Mouse (Mus musculus) limb, embryonic 11.5 days (tissue): ENCODE measurements around the gene Mfap4. TPM values are rescaled to one million over a fixed set of nuclear protein-coding genes. Genes with fewer than 3 reads are reported as not detected.

Source experiments
- ATAC-seq: fragments of 200-750 bp; cut with Nextera tagmentation; 2 replicates; pipeline ENCODE4 v1.8.0; 2017; ENCODE audit warnings: low read depth; ENCODE audit not compliant: insufficient number of reproducible peaks, low FRiP score, low TSS enrichment
- DNase-seq: peaks from one replicate; pipeline ENCODE4 v3.0.0-alpha.2; 2015; ENCODE audit warnings: low spot score
- H3K27ac ChIP-seq: fragments of 300-500 bp; sonication (generic); replicated peaks from 2 replicates; pipeline ENCODE4 v1.5.1; 2014; ENCODE audit warnings: low read depth, mild to moderate bottlenecking, low read length
- H3K27me3 ChIP-seq: fragments of 300-500 bp; sonication (generic); 2 replicates; pipeline ENCODE4 v1.6.1; 2014; ENCODE audit warnings: mild to moderate bottlenecking, low read length, mixed read lengths; ENCODE audit not compliant: control insufficient read depth, insufficient read depth
- H3K36me3 ChIP-seq: fragments of 300-500 bp; sonication (generic); 2 replicates; pipeline ENCODE4 v1.6.1; 2014; ENCODE audit warnings: mild to moderate bottlenecking, low read length, moderate library complexity, mixed read lengths; ENCODE audit not compliant: control insufficient read depth, insufficient read depth
- H3K4me1 ChIP-seq: fragments of 300-500 bp; sonication (generic); 2 replicates; pipeline ENCODE4 v1.6.1; 2014; ENCODE audit warnings: low read length, mixed read lengths; ENCODE audit not compliant: control insufficient read depth, insufficient read depth
- H3K4me2 ChIP-seq: fragments of 300-500 bp; sonication (generic); 2 replicates; pipeline ENCODE4 v1.6.1; 2014; ENCODE audit warnings: low read depth, mild to moderate bottlenecking, moderate library complexity; ENCODE audit not compliant: severe bottlenecking
- H3K4me3 ChIP-seq: fragments of 300-500 bp; sonication (generic); 2 replicates; pipeline ENCODE4 v1.5.1; 2014; ENCODE audit warnings: low read depth, low read length
- H3K9ac ChIP-seq: fragments of 300-500 bp; sonication (generic); 2 replicates; pipeline ENCODE4 v1.6.1; 2014; ENCODE audit warnings: mild to moderate bottlenecking, low read length
- H3K9me3 ChIP-seq: fragments of 300-500 bp; sonication (generic); 2 replicates; pipeline ENCODE4 v1.6.1; 2016; ENCODE audit warnings: low read length; ENCODE audit not compliant: control insufficient read depth
- WGBS: fragments of 180-500 bp; shearing (Covaris S2); extraction: QIAGEN DNeasy Blood & Tissue Kit; methylation state at CpG from one replicate; pipeline ENCODE4 v1.1.7; 2014; 5-methylcytosine and 5-hydroxymethylcytosine counted together
- polyA plus RNA-seq: library from polyadenylated mRNA; unstranded; fragments of >200 nt; fragmentation: Nextera tagmentation; extraction: Ambion mirVana; gene quantifications from 2 replicates; pipeline ENCODE4 v1.2.1, GENCODE M21; 2014

Mfap4 gene
- polyA plus RNA-seq, 1 experiment from 2014 or later = 244 TPM

DNA sequence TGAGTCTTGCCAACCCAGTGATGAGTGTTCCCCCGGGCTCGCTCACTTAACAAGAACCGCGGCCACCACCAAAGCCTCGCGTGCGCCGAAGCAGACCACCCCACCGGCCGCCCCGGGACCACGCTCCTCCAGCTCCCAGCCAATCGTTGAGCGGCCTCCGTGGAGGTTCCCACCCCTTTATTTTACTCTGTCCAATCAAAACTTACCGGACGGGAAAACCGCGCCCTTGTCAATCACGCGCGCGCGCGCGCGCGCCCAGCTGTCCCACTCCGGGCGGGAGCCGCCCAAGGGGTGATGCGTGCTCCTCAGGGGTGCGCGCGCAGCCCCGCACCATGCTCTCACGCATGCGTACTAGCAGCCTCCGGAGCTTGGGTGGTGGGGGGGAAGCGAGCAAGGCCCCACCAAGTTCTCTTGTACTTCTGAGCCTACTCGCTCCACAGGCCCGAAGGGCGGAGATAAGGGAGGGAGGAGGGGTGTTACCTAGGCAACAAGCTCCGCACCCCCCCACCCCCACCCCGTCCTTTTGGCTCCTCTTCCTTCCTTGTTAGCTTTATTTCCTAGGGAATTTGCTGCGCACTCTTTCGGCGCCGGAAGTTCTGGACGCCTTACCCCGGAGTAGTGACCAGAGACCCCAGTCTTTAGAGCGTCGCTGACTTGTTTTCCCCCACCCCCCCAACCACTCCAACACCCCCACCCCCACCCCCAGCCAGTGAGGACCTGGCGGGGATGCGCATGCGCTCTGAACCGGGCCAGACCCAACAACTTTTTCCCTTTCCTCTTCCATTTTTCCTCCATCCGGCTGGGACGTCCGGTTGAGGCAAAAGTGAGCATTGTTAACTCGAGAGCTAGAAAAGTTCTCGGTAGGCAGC, 9.1 kb downstream of the Mfap4 start, which contains the start of gene Mapk7:
Gene Mapk7 (minus strand): TSS at position 278 of the 869 bp plus-strand sequence.
- under 1% methylated on average over 56 of the region's 62 CpGs for WGBS
- Histone ChIP-seq H3K27me3 (no peaks in the 10 kb centered on the region), H3K4me3 (peak within 1 kb of the TSS; percentile 84), H3K9ac (peak within 1 kb of the TSS; percentile 85), H3K9me3 (no peaks in the 10 kb centered on the region), H3K4me2 (peak within 1 kb of the TSS; percentile 80), H3K4me1 (peaks cover 5% of the 10 kb centered on the region), H3K27ac (peak within 1 kb of the TSS; percentile 82), H3K36me3 (peaks cover 18% of the 10 kb centered on the region)
- DNase-seq (peak; percentile 100), ATAC-seq (peak; percentile 94)

DNA sequence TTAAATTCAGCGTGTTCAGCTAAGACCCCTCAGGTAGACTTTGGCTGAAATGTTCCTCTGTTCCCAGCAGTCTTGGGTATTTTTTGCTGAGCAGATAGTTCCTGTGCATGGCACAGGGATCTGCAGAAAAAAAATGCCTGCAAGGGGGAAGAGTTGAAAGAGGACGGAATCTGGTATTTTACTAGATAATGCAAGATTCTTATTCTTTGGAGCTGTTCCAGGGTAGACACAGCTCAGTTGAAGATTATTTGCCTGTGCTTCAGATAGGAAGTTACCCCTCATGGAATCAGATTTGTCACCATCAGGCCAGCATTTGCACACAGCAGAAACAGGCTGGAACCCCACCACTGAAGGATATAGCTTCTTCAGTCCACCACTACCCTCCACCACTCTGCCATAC, 10.3 kb downstream of the Mfap4 start:
- ATAC-seq (no peak), DNase-seq (no peak)
- Histone ChIP-seq H3K4me2 (no peak overlapping the region), H3K27ac (no peak overlapping the region), H3K9ac (no peak overlapping the region), H3K36me3 (peaks cover 14% of the 10 kb centered on the region), H3K9me3 (no peaks in the 10 kb centered on the region), H3K4me3 (no peak overlapping the region), H3K4me1 (peaks cover 8% of the 10 kb centered on the region), H3K27me3 (no peaks in the 10 kb centered on the region)
- 94% methylated on average over 2 of the region's 2 CpGs for WGBS

GRCm38 (mm10) chr11:61497490-61497889, 12.3 kb downstream of the Mfap4 start:
- no peaks in the 10 kb centered on the region for H3K9me3 ChIP-seq
- H3K9ac ChIP-seq = no peak overlapping the region
- H3K4me2 ChIP-seq = no peak overlapping the region
- peaks cover 8% of the 10 kb centered on the region for H3K4me1 ChIP-seq
- H3K4me3 ChIP-seq = no peak overlapping the region
- no peak for DNase-seq
- no peaks in the 10 kb centered on the region for H3K27me3 ChIP-seq
- H3K27ac ChIP-seq = no peak overlapping the region
- peaks cover 1% of the 10 kb centered on the region; the same call in 1 of the 2 replicates for H3K36me3 ChIP-seq
- no peak for ATAC-seq
- 73% methylated on average over 1 of the region's 1 CpGs for WGBS

- no peaks in the 10 kb centered on the region for H3K9me3 ChIP-seq
- H3K27ac ChIP-seq = no peak overlapping the region
- peaks cover 3% of the 10 kb centered on the region; the same call in 1 of the 2 replicates for H3K4me1 ChIP-seq
- H3K9ac ChIP-seq = no peak overlapping the region
- no peak overlapping the region for H3K4me3 ChIP-seq
- DNase-seq = no peak
- WGBS = 71% methylated on average over 6 of the region's 6 CpGs
- no peak overlapping the region for H3K4me2 ChIP-seq
- no peaks in the 10 kb centered on the region for H3K36me3 ChIP-seq
- ATAC-seq = no peak
- H3K27me3 ChIP-seq = no peaks in the 10 kb centered on the region
Measured at GRCm38 (mm10) chr11:61498736-61499504, 13.7 kb downstream of the Mfap4 start.

DNA sequence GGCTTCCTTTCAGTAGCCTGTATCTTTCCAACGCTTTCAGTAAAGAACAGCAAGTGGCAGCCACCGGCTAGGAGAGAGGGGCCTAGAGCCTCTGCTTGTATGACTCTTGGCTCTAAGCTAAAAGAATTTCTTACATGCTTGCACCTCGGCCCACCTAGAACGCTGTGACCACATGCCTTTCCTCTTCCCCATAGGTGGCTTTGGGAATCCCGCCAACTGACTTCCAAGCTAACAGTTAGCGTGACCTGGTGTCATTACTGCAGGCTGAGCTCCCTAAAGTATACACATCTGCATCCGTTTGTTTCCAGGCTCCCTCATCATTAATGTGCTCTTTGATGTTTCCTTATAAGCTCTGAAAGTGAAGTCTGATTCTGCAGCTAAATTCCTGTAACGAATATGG, 18.7 kb downstream of the Mfap4 start:
- no peak overlapping the region for H3K27ac ChIP-seq
- no peak overlapping the region for H3K9ac ChIP-seq
- DNase-seq = no peak
- H3K27me3 ChIP-seq = no peaks in the 10 kb centered on the region
- peaks cover 3% of the 10 kb centered on the region; the same call in 1 of the 2 replicates for H3K4me1 ChIP-seq
- ATAC-seq = no peak
- no peak overlapping the region for H3K4me3 ChIP-seq
- WGBS = 47% methylated on average over 8 of the region's 8 CpGs
- H3K9me3 ChIP-seq = no peaks in the 10 kb centered on the region
- H3K36me3 ChIP-seq = no peaks in the 10 kb centered on the region
- no peak overlapping the region for H3K4me2 ChIP-seq

GRCm38 (mm10) chr11:61504713-61505257, 19.6 kb downstream of the Mfap4 start, which contains the start of gene B9d1:
B9d1 (plus strand) TSS chr11:61505144.
- Histone ChIP-seq H3K27me3 (no peaks in the 10 kb centered on the region), H3K9me3 (no peaks in the 10 kb centered on the region), H3K9ac (peak within 1 kb of the TSS; percentile 62), H3K4me3 (peak within 1 kb of the TSS; percentile 59), H3K27ac (no peak within 1 kb of the TSS), H3K4me2 (peak within 1 kb of the TSS; percentile 50), H3K36me3 (no peaks in the 10 kb centered on the region), H3K4me1 (no peaks in the 10 kb centered on the region)
- ATAC-seq = peak; percentile 86
- peak; percentile 97 for DNase-seq
- under 1% methylated on average over 39 of the region's 39 CpGs for WGBS

- no peak overlapping the region for H3K27ac ChIP-seq
- no peaks in the 10 kb centered on the region for H3K4me1 ChIP-seq
- no peak overlapping the region for H3K9ac ChIP-seq
- peaks cover 6% of the 10 kb centered on the region; the same call in 1 of the 2 replicates for H3K36me3 ChIP-seq
- no peak overlapping the region for H3K4me2 ChIP-seq
- no peak for ATAC-seq
- H3K9me3 ChIP-seq = no peaks in the 10 kb centered on the region
- WGBS = 43% methylated on average over 3 of the region's 3 CpGs
- H3K4me3 ChIP-seq = no peak overlapping the region
- peak; percentile 68 for DNase-seq
- H3K27me3 ChIP-seq = no peaks in the 10 kb centered on the region
Measured at GRCm38 (mm10) chr11:61514953-61515352, 29.7 kb downstream of the Mfap4 start.

- Histone ChIP-seq H3K4me1 (no peaks in the 10 kb centered on the region), H3K9ac (no peak overlapping the region), H3K27me3 (no peaks in the 10 kb centered on the region), H3K27ac (no peak overlapping the region), H3K4me2 (no peak overlapping the region), H3K4me3 (no peak overlapping the region), H3K36me3 (peaks cover 5% of the 10 kb centered on the region; the same call in 1 of the 2 replicates), H3K9me3 (no peaks in the 10 kb centered on the region)
- DNase-seq (no peak), ATAC-seq (no peak)
- whole genome bisulfite sequencing = 92% methylated on average over 1 of the region's 1 CpGs
Measured at GRCm38 (mm10) chr11:61517971-61518370, 32.7 kb downstream of the Mfap4 start.
